30 mouse cellular contexts compared by ENCODE assay signal in the genomic region with DNA sequence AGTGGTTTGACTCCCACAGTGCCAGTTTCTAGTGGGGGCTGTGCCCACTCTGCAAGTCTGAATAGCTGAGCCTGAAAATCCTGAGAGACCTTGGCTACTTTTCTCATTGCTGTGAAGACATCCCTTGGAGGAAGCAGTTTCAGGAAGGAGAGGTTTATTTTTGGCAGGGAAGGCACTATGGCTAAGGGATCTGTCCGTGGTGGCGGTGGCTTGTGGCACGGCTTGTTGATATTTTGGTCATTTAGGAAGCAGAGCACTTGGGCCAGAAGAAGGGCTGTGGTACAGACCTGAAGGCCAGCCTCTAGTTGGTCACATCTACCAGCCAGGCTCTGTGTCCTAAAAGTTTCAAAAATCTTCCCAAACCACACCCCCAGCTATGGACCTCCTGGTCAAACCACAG.
"Had no signal": no experiment of that assay in that cellular context is flagged by ENCODE, and none has a peak within 500 bp of the region (broad histone marks: within the 10 kb centered on the region; RNA-seq: fewer than 3 reads in every experiment).

No protein-coding gene starts in this region.

- H3K36me3 ChIP-seq: limb, embryonic 10.5 days; limb, embryonic 12.5 days; limb, embryonic 13.5 days; limb, embryonic 15.5 days; liver, embryonic 12.5 days; liver, embryonic 13.5 days; liver, embryonic 15.5 days; lung, embryonic 15.5 days; midbrain, embryonic 10.5 days; midbrain, embryonic 12.5 days; midbrain, embryonic 13.5 days; midbrain, embryonic 15.5 days; neural tube, embryonic 12.5 days had no signal

- DNase-seq: left cerebral cortex, postnatal 4 days; liver; liver, embryonic 13.5 days; liver, postnatal 0 days; lung, adult 18-20 months; lung, adult 2 months; lung, embryonic 14.5 days; lung, postnatal 10 days; lung, postnatal 14 days; lung, postnatal 36 days; lung, postnatal 4 days; midbrain, embryonic 14.5 days had no signal

- H3K27me3 ChIP-seq: limb, embryonic 12.5 days; limb, embryonic 13.5 days; limb, embryonic 15.5 days; liver, embryonic 13.5 days; liver, embryonic 15.5 days; lung, embryonic 15.5 days; midbrain, embryonic 12.5 days; midbrain, embryonic 13.5 days; midbrain, embryonic 15.5 days; neural tube, embryonic 12.5 days had no signal

- H3K4me2 ChIP-seq: limb, embryonic 12.5 days; limb, embryonic 13.5 days; limb, embryonic 15.5 days; liver, embryonic 11.5 days; liver, embryonic 12.5 days; liver, embryonic 13.5 days; liver, embryonic 15.5 days; lung, embryonic 14.5 days; lung, embryonic 15.5 days; midbrain, embryonic 11.5 days; midbrain, embryonic 12.5 days; midbrain, embryonic 13.5 days; midbrain, embryonic 15.5 days; neural tube, embryonic 12.5 days had no signal

- H3K4me3 ChIP-seq: left cerebral cortex, adult 2 months; limb, embryonic 10.5 days; limb, embryonic 12.5 days; limb, embryonic 13.5 days; limb, embryonic 15.5 days; liver, embryonic 12.5 days; liver, embryonic 13.5 days; liver, embryonic 15.5 days; lung, embryonic 15.5 days; megakaryocyte, embryonic 14.5 days; midbrain, embryonic 10.5 days; midbrain, embryonic 12.5 days; midbrain, embryonic 13.5 days; midbrain, embryonic 15.5 days; neural tube, embryonic 12.5 days had no signal

- ATAC-seq: liver, embryonic 12.5 days; liver, postnatal 0 days; lung, postnatal 0 days; midbrain, embryonic 13.5 days; midbrain, embryonic 15.5 days; midbrain, embryonic 16.5 days had no signal
